Mouse (Mus musculus) splenic B cell, adult 2 months (primary cell): Measurements from ENCODE around the gene Pou3f3.

Experiments
- DNase-seq: peaks from one replicate; pipeline ENCODE4 v3.0.0-alpha.2; 2011; ENCODE audit warnings: low read depth, low spot score
- H3K27me3 ChIP-seq: 2 replicates; pipeline ENCODE4 v1.6.1; 2012; ENCODE audit warnings: mild to moderate bottlenecking, low read length, moderate library complexity, mixed read lengths; ENCODE audit not compliant: control insufficient read depth, poor library complexity, insufficient read depth, severe bottlenecking
- H3K36me3 ChIP-seq: 2 replicates; pipeline ENCODE4 v1.6.1; 2012; ENCODE audit warnings: mild to moderate bottlenecking, low read length, moderate library complexity, mixed read lengths; ENCODE audit not compliant: control insufficient read depth, poor library complexity, insufficient read depth, severe bottlenecking

The Pou3f3 gene

GRCm38 (mm10) chr1:42700171-42700570, 4.6 kb downstream of the Pou3f3 start:
- no peak for DNase-seq
- no peaks in the 10 kb centered on the region for H3K36me3 ChIP-seq

GRCm38 (mm10) chr1:42700815-42701214, 5.2 kb downstream of the Pou3f3 start:
- DNase-seq: no peak
- Histone ChIP-seq H3K36me3 (no peaks in the 10 kb centered on the region), H3K27me3 (peaks cover 3% of the 10 kb centered on the region; the same call in 1 of the 2 replicates)

More at GRCm38 (mm10) chr1:42700171-42700570, 4.6 kb downstream of the Pou3f3 start:
- peaks cover 3% of the 10 kb centered on the region; the same call in 1 of the 2 replicates for H3K27me3 ChIP-seq

- no peak for DNase-seq
- H3K27me3 ChIP-seq: peaks cover 3% of the 10 kb centered on the region; the same call in 1 of the 2 replicates
- H3K36me3 ChIP-seq: no peaks in the 10 kb centered on the region
These were observed 6.5 kb downstream of the Pou3f3 start for GRCm38 (mm10) chr1:42701833-42702611.

GRCm38 (mm10) chr1:42702984-42703383, 7.4 kb downstream of the Pou3f3 start:
- DNase-seq: no peak
- Histone ChIP-seq H3K27me3 (no peaks in the 10 kb centered on the region; the same call in 1 of the 2 replicates), H3K36me3 (no peaks in the 10 kb centered on the region)

GRCm38 (mm10) chr1:42703424-42703823, 7.9 kb downstream of the Pou3f3 start:
- Histone ChIP-seq H3K27me3 (no peaks in the 10 kb centered on the region; the same call in 1 of the 2 replicates), H3K36me3 (no peaks in the 10 kb centered on the region)
- DNase-seq: no peak

GRCm38 (mm10) chr1:42703851-42704613, 8.5 kb downstream of the Pou3f3 start:
- no peak for DNase-seq

GRCm38 (mm10) chr1:42704981-42705810, 9.6 kb downstream of the Pou3f3 start:
- no peak for DNase-seq
- Histone ChIP-seq H3K36me3 (no peaks in the 10 kb centered on the region), H3K27me3 (no peaks in the 10 kb centered on the region; the same call in 1 of the 2 replicates)

More at GRCm38 (mm10) chr1:42703851-42704613, 8.5 kb downstream of the Pou3f3 start:
- H3K27me3 ChIP-seq: no peaks in the 10 kb centered on the region; the same call in 1 of the 2 replicates
- no peaks in the 10 kb centered on the region for H3K36me3 ChIP-seq

- DNase-seq: no peak
- Histone ChIP-seq H3K27me3 (no peaks in the 10 kb centered on the region; the same call in 1 of the 2 replicates), H3K36me3 (no peaks in the 10 kb centered on the region)
These were observed 10.2 kb downstream of the Pou3f3 start for GRCm38 (mm10) chr1:42705811-42706160.

- Histone ChIP-seq H3K36me3 (no peaks in the 10 kb centered on the region), H3K27me3 (no peaks in the 10 kb centered on the region; the same call in 1 of the 2 replicates)
- no peak for DNase-seq
These were observed 11.6 kb downstream of the Pou3f3 start for GRCm38 (mm10) chr1:42707196-42707595.

- Histone ChIP-seq H3K36me3 (no peaks in the 10 kb centered on the region), H3K27me3 (no peaks in the 10 kb centered on the region; the same call in 1 of the 2 replicates)
- no peak for DNase-seq
These were observed 12.1 kb downstream of the Pou3f3 start for GRCm38 (mm10) chr1:42707611-42708130.

- DNase-seq: no peak
- Histone ChIP-seq H3K36me3 (no peaks in the 10 kb centered on the region), H3K27me3 (peaks cover under 1% of the 10 kb centered on the region; the same call in 1 of the 2 replicates)
These were observed 13.5 kb downstream of the Pou3f3 start for GRCm38 (mm10) chr1:42709024-42709423.

GRCm38 (mm10) chr1:42709431-42710160, 14.0 kb downstream of the Pou3f3 start:
- no peak for DNase-seq
- Histone ChIP-seq H3K36me3 (no peaks in the 10 kb centered on the region), H3K27me3 (peaks cover 3% of the 10 kb centered on the region; the same call in 1 of the 2 replicates)

- no peak for DNase-seq
- Histone ChIP-seq H3K36me3 (no peaks in the 10 kb centered on the region), H3K27me3 (0 out of 2 replicates have a peak, but pooled peaks cover 3% of the 10 kb centered on the region)
These were observed 14.7 kb downstream of the Pou3f3 start for GRCm38 (mm10) chr1:42710234-42710633.
